Mouse (Mus musculus): Measurements from ENCODE around the gene Dnmbp.

GRCm38 (mm10) chr19:43845331-43845908 is 94.6 kb downstream of the Dnmbp start:
- TF ChIP-seq CTCF (IDR thresholded peaks at IDR 0.05; ENCODE audit: extremely low read depth, insufficient read depth, insufficient read length, insufficient replicate concordance) (no peak), POLR2A (IDR thresholded peaks at IDR 0.05; ENCODE audit: low read depth, low read length) (no peak)

Measured in spleen, adult 2 months (tissue).